Mouse (Mus musculus) left cerebral cortex, adult 2 months (tissue): ENCODE measurements at regions not wholly inside any gene's neighbourhood (a gene's known extent, or its start where the extent isn't known, plus 50 kb on each side); places are given as distances from the start of the nearest gene placed in this dataset.

Experiments used
- DNase-seq, 2 experiments: peaks; one replicate each; pipeline ENCODE4 v3.0.0; 2021 to 2022; ENCODE audit warnings: low spot score in 2 of 2, mixed read lengths in 1 of 2; ENCODE audit errors: extremely low spot score in 1 of 2
- H3K27ac ChIP-seq: fragments of 200-600 bp; 2 replicates; pipeline ENCODE4 v1.8.1; 2022
- H3K4me3 ChIP-seq: fragments of 200-600 bp; 2 replicates; pipeline ENCODE4 v1.8.1; 2022
- CTCF ChIP-seq: fragments of 200-600 bp; IDR thresholded peaks from 2 replicates; pipeline ENCODE4 v1.8.1; 2022; ENCODE audit warnings: antibody characterized with exemption, mild to moderate bottlenecking, moderate library complexity
- intact Hi-C: fragments of 180-260 bp; cut with DNase I; formaldehyde crosslinking; loops from one replicate; pipeline ENCODE4 v1.15.1; 2025

GRCm38 (mm10) chr17:16027989-16028388, 197.2 kb upstream of the Rgmb start:
- H3K4me3 ChIP-seq = no peak overlapping the region
- intact Hi-C loops = no loop called here
- no peak overlapping the region for H3K27ac ChIP-seq
- TF ChIP-seq CTCF = no peak
- DNase-seq = no peak

DNA sequence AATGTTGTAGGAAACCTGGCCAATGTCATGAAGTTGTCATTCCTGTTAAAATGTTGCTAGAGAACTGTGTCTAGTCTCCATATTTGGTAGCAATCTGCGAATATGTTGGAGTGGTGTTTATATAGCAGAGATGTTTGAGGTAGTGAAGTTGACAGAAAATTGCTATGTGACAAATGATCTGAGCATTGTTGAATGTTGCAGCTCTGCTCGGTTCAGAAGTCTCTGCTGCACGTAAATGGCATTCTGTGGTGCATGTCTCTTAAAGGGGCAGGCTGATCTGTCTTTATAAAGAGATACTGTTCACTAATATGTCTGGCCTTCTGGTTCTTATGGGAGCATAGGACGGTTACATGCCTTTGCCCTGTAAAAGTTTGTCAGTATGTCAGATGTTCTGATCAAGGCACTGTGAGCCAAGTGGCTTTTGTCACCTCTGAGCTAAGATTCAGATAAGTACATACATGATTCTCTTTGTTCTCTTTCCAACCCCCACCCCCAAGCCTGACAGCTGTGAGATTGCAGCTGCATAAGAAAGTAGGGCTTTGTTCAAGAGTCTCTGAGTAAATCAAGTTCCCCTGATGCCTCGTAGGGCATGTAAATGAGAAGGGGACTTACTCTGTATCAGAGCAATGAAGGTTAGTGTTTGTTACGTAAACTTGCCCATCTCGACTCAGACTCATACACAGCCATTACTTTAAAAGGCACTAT, 174.2 kb upstream of the Rgmb start:
- Histone ChIP-seq H3K4me3 (no peak overlapping the region), H3K27ac (no peak overlapping the region)
- no peak for DNase-seq
- TF ChIP-seq CTCF = no peak
- intact Hi-C loops = no loop called here

DNA sequence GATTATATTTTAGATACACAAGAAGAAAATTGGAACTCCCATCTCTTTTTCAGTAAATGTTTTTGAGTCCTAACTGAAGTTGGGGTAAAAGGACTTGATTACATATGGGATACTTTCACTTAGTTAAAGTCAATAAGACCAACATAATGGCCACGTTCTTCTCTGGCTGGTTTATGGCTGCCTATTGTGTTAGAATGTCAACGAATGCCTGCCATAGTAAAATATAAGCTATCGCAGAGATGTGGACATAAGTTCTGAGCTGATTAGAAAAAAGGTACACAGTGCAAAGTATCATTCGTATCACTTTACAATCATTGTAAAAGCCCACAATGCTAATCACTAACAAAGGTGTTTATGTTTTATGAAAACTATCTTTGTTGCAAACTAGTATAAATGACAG, 173.2 kb upstream of the Rgmb start:
- intact Hi-C loops = no loop called here
- DNase-seq = no peak
- no peak overlapping the region for H3K4me3 ChIP-seq
- no peak overlapping the region for H3K27ac ChIP-seq
- TF ChIP-seq CTCF = no peak

- Histone ChIP-seq H3K27ac (no peak overlapping the region), H3K4me3 (no peak overlapping the region)
- no peak for TF ChIP-seq CTCF
- intact Hi-C loops = no loop called here
- DNase-seq = no peak
Measured at GRCm38 (mm10) chr17:15998771-15999170, 167.9 kb upstream of the Rgmb start.

- Histone ChIP-seq H3K4me3 (no peak overlapping the region), H3K27ac (no peak overlapping the region)
- TF ChIP-seq CTCF = no peak
- intact Hi-C loops = no loop called here
- no peak for DNase-seq
Measured at GRCm38 (mm10) chr17:15997289-15997688, 166.4 kb upstream of the Rgmb start.

- Histone ChIP-seq H3K27ac (no peak overlapping the region), H3K4me3 (no peak overlapping the region)
- intact Hi-C loops = no loop called here
- no peak for DNase-seq
- no peak for TF ChIP-seq CTCF
Measured at GRCm38 (mm10) chr17:15995493-15995892, 164.7 kb upstream of the Rgmb start.

- Histone ChIP-seq H3K4me3 (no peak overlapping the region), H3K27ac (no peak overlapping the region)
- intact Hi-C loops = no loop called here
- TF ChIP-seq CTCF = no peak
- no peak for DNase-seq
Measured at GRCm38 (mm10) chr17:15993361-15994287, 162.8 kb upstream of the Rgmb start.

DNA sequence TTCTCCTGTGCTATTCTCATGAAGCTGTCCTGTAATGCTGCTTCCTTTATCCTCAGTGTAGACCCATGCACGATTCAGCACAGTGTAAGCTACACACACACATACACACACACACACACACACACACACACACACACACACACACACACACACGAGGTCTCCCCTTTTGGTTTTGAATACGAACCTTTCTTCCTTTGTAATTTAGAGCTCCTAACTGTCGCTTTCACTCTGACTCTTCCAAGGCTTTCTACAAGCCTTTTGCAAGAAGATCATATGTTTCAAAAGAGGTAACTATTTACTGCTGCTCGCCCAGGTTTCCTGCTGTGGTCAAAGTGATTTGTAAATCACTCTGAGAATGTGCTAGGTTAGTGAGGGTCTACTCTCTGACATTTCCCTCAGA, 161.1 kb upstream of the Rgmb start:
- H3K27ac ChIP-seq = no peak overlapping the region
- intact Hi-C loops = no loop called here
- H3K4me3 ChIP-seq = no peak overlapping the region
- DNase-seq = no peak
- no peak for TF ChIP-seq CTCF

GRCm38 (mm10) chr17:15990303-15990702, 159.5 kb upstream of the Rgmb start:
- H3K27ac ChIP-seq = no peak overlapping the region
- intact Hi-C loops = no loop called here
- DNase-seq = no peak

DNA sequence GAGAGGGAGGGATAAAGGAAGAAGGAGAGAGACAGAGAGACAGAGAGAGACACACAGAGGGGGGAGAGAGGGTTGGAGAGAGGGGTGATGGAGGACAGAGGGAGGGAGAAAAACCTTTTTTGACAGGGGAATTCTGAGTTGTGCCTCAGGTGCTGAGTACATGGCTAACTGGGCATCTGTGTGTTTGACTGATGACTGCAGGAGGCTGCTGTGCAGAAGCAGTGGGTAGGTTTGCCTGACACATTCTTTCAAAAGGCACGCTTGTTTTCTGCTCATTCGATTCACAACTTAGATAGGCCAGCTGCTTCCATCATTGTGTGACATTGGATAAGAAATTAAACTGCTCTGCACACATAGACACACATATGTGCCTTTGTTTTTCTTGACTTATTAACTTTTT, 150.7 kb upstream of the Rgmb start:
- TF ChIP-seq CTCF = no peak
- DNase-seq = no peak
- Histone ChIP-seq H3K27ac (no peak overlapping the region), H3K4me3 (no peak overlapping the region)
- intact Hi-C loops = no loop called here

More at GRCm38 (mm10) chr17:15990303-15990702, 159.5 kb upstream of the Rgmb start:
- H3K4me3 ChIP-seq = no peak overlapping the region
- TF ChIP-seq CTCF = no peak

- no peak for TF ChIP-seq CTCF
- no peak overlapping the region for H3K4me3 ChIP-seq
- no peak overlapping the region for H3K27ac ChIP-seq
- DNase-seq = no peak
- intact Hi-C loops = no loop called here
Measured at GRCm38 (mm10) chr17:15977374-15978031, 146.7 kb upstream of the Rgmb start.

DNA sequence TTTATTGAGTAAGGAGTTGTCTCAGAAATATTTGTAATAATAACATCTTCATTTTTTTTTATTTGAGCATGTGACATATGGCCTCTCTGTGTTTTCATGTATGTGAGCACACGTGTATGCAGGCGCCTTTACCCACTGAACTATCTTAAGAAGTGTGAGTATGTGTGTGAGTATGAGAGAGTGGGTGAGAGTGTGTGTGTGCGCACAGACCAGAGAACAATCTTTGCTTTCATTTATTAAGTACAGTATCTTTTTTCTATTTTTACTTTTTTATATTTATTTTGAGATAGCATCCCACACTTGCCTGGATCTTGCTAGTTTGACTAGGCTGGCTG, 140.5 kb upstream of the Rgmb start:
- Histone ChIP-seq H3K4me3 (no peak overlapping the region), H3K27ac (no peak overlapping the region)
- no peak for TF ChIP-seq CTCF
- intact Hi-C loops = no loop called here
- no peak for DNase-seq
